Mouse (Mus musculus) c-Kit-positive CD71-positive TER-119-positive erythroid progenitor cells, embryonic 14.5 days (primary cell): ENCODE data around the gene Lpcat3.
A peak's percentile ranks its signal among the peaks of the same experiment; 100 is the strongest.

Source experiments
- DNase-seq: peaks from one replicate; pipeline ENCODE4 v3.0.0-alpha.2; 2013; ENCODE audit warnings: low spot score

The Lpcat3 gene

DNA sequence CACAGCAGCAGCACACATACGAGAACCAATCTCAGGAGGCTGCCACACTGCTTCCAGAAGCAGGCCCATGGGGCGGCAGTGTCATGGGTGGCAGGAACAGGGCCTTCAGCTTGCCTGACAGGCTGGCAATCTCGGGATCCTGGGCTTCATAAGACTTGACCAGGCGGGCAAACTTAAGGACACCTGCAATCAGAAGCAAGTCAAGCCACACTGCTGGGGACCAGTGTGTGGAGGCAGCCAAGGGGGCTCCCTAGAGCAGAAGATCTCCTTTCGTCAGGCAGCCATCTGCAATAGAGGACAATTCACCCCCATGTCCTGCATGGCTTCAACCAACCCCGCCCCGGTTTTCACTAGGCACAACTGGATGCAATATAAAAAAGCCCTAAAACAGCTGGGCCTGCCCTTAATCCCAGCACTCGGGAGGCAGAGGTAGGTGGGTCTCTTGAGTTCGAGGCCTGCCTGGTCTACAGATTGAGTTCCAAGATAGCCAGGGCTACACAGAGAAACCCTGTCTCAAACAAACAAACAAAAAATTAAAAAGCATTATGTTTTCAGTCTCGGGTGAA lies 76.5 kb downstream of the Lpcat3 start:
- DNase-seq, result no peak

DNA sequence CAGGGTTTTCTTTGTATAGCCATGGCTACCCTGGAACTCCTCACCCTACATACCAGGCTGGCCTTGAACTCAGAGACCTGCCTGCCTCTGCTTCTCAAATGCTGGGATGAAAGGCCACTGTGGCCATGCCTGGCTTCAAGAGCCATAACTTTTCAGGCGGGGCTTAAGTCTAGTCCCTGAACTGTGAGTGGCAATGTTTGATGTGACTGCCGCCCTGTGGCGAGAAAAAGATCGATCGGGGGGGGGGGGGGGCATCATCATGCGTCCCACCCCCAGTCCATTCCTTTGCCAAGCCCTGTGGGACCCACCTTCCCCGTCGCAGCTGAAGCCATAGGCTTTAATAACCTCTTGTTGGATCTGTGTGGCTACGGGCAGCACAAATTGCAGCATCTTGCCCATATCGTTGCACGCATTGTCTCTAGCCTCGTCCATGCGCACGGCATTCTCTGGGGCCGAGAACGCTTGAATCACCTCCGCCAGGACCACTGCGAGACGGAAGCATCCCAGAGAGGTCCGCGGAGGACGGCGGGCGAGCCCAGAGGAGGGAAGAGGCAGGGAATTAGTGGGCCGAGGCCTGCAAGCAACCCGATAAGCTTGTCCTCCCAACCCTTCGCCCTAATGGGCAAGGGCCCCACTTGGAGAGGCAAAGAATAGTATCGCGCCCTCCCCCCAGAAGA lies 77.5 kb downstream of the Lpcat3 start:
- DNase-seq, result peak; percentile 64

DNA sequence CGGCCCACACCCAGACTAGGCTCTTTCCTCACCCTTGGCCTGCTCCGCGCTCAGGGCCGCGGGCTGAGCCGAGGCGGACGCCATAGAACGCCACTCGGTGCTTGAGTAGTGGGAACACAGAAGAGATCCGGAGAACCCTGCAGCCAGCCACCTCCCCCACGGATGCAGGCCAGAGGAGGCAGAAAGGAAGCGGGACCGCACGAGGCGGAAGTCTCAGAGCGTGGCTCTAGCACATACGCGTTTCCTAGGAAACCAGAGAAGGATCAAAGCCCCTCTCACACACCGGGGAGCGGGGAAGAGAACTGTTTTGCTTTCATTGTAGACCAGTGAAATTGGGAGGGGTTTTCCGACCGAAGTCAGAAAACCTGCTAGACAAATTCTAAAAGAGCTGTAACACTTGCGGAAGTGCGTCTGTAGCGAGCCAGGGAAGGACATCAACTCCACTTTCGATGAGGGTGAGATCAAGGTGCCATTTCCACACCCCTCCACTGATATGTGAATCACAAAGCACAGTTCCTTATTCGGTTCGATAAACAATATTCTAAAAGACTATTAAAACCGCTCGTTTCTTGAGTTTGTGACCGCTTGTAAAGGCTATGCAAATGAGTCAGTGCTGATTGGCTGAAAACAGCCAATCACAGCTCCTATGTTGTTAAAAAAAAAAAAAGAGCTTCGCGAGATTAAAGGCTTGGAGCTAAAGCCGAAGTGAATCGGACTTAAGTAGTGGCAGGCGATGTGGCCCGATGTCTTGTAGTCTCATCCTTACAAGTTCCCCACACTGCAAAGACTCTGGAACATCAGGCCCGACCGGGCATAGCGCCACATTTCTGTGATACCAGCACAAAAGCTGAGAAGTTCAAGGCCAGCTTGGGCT lies 78.3 kb downstream of the Lpcat3 start, which contains the start of gene Grcc10:
Gene Grcc10, minus strand, starts transcription at position 487 of the 874 bp plus-strand sequence.
- peak; percentile 87 for DNase-seq

DNA sequence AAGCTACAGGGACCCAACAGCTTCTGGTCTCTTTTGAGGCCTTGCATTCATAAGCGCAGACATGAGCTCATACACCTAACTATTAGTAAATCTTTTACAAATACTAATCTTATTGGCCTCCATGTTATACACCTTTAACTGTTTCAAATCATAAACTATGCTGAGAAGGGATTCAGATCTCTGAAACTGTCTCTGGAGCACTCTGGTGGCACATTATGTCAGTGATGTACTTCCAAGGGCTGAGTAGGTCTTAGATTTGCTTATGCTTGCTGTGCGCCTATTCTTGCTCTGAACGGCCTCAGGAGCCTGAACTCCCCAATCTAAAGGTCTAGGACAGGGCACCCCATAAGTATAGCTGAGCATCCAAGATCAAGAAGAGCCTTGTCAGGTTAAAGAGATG lies 79.0 kb downstream of the Lpcat3 start:
- DNase-seq, result no peak

DNA sequence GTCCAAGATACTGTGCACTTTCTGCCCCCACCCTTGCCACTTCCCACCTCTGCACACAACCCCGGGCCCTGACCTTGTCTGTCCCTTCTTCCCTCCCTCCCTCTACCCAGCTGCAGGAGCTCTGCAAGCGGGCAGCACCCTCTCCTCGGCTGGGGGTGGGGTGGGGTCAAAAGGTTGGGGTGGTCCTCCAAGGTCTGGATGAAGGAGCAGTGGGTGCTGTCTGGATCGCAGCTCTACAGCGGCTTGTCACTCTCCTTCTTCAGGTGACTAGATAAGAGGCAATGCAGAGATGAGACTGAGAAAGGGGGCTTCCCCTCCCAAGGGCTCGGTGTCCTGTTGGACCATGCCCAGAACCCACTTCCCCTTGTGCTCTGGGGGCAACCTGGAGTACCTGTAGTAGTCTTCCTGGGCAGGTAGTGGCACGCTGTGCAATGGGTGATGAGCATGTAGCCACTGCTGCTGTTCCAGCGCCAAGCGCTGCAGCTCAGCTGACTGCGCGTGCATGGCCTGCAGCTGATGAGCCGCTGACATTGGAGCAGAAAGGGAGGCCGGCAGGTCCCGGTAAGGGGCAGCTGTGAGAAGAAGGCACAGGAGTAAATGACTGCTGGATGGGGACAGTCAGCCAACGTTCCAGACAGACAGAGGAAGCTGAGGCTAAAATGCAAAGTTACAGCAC lies 80.2 kb downstream of the Lpcat3 start:
- no peak for DNase-seq

DNA sequence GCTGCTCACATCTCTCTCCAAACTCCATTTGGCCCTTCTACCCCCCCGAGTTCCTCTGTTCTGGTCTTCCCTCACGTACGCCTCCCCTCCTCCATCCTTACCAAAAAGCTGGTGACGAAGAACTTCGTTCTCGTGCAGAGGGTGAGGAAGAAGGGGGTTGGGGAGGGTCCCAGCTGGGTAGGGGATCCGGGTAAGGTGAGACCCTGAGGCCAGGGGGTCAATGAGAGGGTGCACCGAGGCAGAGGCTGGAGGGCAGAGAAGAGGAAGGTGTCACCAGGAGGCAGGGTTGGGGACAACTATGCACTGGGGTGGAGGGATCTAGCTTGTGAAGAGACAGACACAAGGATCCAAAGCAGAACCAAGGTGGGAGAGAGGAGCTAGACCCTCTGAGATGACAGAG lies 80.8 kb downstream of the Lpcat3 start:
- DNase-seq, result no peak

DNA sequence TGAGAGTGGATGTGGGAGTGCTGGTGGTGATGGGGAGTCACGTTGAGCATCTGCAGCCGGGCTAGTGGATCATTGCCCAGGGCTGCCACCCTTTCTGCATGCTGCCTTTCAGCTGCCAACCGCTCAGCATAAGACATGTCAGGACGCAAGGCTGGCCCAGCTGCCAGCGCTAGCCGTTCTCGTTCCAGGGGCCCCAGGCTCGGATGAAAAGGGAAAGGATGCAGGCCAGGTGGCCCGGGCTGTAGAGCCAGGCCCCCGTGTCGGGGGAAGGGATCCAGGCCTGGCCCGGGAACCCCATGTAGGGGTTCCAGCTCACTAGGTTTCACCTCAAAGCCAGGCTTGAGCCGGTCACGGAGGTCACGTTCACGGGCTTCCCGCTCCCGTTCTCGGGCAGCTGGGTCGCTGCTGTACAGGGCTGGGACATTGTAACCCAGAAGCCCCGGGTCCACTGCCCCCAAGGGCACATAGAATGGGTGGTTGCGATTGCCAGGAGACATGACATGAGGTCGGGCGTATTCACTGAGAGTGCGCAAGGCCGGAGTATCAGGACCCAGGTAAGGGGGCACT lies 82.0 kb downstream of the Lpcat3 start:
- no peak for DNase-seq

DNA sequence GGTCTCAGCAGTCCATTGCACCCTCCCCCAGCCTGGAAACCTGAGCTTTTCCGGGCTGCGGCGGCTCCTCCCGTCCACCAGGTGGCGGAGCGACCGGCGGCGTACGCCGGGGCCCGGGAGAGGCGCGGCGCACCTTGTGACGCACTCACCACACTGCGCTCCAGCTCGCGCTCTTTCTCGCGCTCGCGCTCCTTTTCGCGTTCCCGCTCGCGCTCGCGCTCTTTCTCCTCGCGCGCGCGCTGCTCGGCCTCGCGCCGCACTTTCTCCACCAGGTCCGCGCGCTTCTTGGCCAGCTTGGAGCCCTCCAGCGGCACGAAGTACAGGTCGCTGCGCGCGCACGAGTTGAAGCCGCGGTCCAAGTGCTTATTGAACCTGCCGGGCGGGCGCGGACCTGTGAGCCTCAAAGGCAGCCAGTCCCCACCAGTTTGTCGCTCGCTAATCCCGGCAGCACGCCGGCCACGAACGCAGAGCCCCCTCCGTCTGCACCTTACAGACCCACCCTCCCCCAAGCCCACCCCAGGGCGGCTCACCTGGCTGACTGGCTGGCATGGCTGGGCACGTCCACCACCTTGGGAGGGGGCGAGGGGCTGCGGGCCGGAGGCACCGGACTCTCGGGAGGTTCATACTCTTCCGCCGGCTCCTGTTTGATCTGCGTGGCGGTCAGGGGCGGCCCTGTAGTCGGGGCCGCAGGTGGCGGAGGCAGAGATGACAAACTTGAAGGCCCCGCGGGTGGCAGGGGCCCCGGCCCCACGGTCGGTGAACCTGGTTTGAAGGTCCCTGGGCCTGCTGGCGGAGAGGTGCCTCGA lies 82.9 kb downstream of the Lpcat3 start:
- DNase-seq, result peak; percentile 93

DNA sequence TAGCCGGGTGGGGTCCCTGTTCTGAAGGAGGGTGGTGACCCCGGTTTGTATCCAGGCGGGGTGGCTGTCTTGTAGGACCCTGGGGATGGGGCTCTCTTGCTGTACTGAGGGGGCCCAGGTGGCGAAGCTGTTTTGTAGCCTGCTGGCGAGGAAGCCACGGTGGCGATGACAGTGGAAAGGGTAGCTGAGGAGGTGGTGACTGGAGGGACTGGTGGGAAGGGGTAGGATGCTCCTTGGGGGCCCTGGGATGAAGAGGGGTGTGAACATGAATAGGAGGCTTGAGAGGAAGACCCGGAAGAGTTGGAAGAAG lies 83.4 kb downstream of the Lpcat3 start:
- DNase-seq, result no peak

DNA sequence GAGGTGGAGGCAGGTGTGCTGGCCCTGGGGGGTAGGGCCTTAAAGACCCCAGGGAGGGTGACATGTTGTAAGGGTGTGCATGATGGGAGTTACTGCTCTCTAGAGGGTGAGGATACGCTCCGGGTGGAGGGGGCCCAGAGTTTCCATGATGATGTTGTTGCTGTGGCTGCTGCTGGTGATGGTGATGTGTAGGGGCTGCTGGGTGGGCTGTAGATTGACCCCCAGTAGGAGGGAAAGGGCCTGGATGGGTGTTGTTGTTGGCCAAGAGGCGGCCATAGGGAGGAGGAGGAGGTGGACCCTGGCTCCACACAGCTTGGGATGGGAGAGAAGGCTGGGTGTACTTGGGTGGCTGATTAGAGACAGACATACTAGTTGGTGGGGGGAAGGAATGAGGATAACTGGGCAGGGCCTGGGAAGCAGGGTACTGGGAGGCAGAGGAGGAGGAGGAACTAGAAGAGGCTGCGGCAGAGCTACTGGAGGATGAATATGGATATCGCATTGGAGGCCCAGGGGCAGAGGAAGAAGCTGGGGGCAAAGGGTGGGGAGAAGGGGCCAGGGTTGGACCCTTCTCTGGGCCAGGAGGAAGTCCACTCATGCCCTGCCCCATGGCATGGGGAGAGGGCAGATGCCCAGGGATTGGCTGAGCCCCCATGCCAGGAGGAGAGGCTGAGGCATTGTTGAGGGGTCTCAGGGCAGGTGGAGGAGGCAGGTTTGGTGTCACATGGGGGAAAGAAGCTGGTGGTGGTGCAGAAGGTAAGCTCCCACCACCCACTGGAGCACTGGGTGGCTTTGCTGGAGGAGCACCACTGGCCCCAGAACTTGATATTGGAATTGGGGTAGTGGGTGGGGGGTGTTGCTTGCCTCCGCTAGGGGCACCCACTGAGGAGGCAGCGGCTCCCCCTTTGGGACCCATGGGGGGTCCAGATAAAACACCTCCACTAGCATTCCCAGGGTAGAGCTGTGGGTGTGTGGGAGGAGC lies 84.1 kb downstream of the Lpcat3 start:
- no peak for DNase-seq

DNA sequence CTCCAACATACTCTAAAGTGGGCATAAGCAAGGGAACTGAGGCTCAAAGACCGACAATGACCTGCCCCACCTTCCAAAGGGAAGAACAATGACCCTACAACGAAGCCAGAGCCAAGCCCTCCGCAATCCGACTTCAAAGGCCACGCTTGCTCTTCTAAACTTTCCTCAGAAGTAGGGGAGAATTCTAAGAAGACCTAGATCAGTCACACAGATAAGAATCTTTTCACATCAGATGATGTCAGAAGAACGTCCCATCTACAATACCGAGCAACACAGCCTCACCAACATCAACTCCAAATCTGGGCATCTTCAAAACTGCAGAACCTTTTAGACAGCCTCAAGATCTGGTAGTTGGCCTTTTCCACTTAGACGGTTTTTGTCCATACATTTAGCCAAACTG lies 87.6 kb downstream of the Lpcat3 start:
- DNase-seq, result no peak

DNA sequence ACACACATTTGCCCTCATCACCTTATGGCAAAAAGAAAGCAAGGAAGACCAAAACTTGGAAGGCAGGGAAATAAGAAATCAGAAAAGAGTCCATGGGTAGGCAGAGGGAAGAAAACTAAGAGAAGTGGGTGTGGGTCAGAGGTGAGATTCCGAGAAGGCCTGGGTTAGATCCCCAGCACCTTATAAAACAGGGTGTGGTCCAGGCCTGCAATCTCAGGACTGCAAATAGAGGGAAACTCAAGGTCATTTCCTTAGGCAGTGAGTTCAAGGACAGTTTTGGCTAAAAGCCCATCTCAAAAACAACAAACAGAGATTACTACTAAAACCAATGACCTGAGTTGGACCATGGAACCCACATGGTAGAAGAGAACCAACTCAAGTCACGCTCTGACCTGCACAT lies 91.0 kb downstream of the Lpcat3 start:
- no peak for DNase-seq
